In the genomic region with DNA sequence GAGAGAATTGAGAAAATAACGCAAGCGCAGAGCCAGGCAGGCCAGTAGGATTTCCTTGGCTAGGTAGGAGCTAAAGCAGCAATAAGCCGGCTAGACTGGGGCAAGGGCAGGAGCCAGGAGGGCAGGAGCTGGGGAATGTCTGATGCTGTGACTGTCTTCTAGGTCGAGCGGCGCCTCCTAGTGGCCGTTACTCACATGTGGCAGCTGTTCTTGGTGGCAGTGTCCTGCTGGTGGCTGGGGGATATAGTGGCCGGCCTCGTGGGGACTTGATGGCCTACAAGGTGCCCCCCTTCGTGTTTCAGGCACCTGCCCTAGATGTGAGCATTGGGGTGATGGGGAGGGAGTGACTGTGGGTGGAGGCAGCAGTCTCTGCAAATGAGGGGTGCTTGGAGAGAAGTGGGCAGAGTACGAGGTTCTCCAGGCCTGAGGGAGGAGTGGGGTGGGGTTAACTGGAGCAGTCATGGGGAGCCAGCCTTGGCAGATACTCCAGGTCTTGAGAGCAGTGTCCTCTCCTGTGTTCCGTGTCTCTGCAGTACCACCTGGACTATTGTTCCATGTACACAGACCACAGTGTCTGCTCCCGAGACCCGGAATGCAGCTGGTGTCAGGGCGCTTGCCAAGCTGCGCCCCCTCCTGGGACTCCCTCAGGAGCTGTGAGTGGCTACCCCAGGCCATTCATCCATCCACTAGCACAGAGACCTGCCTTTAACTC, we compare ENCODE assay signal across 8 mouse cellular contexts. TPM values are rescaled to one million over a fixed set of nuclear protein-coding genes. Genes with fewer than 3 reads are reported as not detected.
DNase-seq lines count a peak whose midpoint lies in the region; ATAC-seq lines count a peak whose summit lies in the region.

No protein-coding gene starts in this region.

- H3K27me3 ChIP-seq in intestine, embryonic 16.5 days (replicated peaks; ENCODE audit: control insufficient read depth, insufficient read depth, low read length) = no peaks in the 10 kb centered on the region
- H3K27me3 ChIP-seq in midbrain, embryonic 12.5 days = no peaks in the 10 kb centered on the region

- no peaks in the 10 kb centered on the region for H3K4me1 ChIP-seq in intestine, embryonic 16.5 days (ENCODE audit: control insufficient read depth, insufficient read depth, low read length)
- no peaks in the 10 kb centered on the region for H3K4me1 ChIP-seq in midbrain, embryonic 12.5 days

- no peak overlapping the region for H3K4me3 ChIP-seq in intestine, embryonic 16.5 days (ENCODE audit: low read length)
- H3K4me3 ChIP-seq in midbrain, embryonic 12.5 days = no peak overlapping the region

- no peaks in the 10 kb centered on the region for H3K9me3 ChIP-seq in intestine, embryonic 16.5 days (ENCODE audit: control insufficient read depth, low read length)
- no peaks in the 10 kb centered on the region for H3K9me3 ChIP-seq in midbrain, embryonic 12.5 days

- WGBS in intestine, embryonic 16.5 days = 40% methylated on average over 16 of the region's 16 CpGs
- 41% methylated on average over 16 of the region's 16 CpGs for WGBS in midbrain, embryonic 12.5 days

- intact Hi-C loops in gastrocnemius, postnatal 36 days (cut with DNase I) = loop anchor here (5.0 kb wide), 2 partner anchors 91 to 256 kb away; no protein-coding TSS in a partner anchor
- intact Hi-C loops in left cerebral cortex, postnatal 4 days (cut with DNase I) = no loop called here

- no peak overlapping the region for H3K4me2 ChIP-seq in intestine, embryonic 16.5 days (ENCODE audit: low read depth, low read length)
- H3K4me2 ChIP-seq in midbrain, embryonic 12.5 days (replicated peaks) = no peak overlapping the region

- H3K9ac ChIP-seq in intestine, embryonic 16.5 days (ENCODE audit: low read depth, low read length) = no peak overlapping the region
- no peak overlapping the region; the same call in 1 of the 2 replicates for H3K9ac ChIP-seq in midbrain, embryonic 12.5 days (replicated peaks)

- peak; percentile 60; the same call in 1 of the 2 replicates for ATAC-seq in intestine, embryonic 16.5 days
- ATAC-seq in midbrain, embryonic 12.5 days (ENCODE audit: low FRiP score, low read depth) = peak; percentile 68

- peak; percentile 37 for DNase-seq in ovary, adult 18-20 months (ENCODE audit: low spot score)
- no peak for DNase-seq in ovary, postnatal 10 days (ENCODE audit: low spot score)
- peak; percentile 88 for DNase-seq in embryo, embryonic 11 days
- DNase-seq in gastrocnemius, postnatal 36 days = peak; percentile 72 to 75
- peak; percentile 82 for DNase-seq in left cerebral cortex, postnatal 4 days
- peak; percentile 63 to 84 for DNase-seq in spleen, postnatal 10 days (ENCODE audit: low spot score in 2 of 2)

- peaks cover 13% of the 10 kb centered on the region for H3K36me3 ChIP-seq in intestine, embryonic 16.5 days (ENCODE audit: control insufficient read depth, insufficient read depth, low read length)
- peaks cover 71% of the 10 kb centered on the region for H3K36me3 ChIP-seq in midbrain, embryonic 12.5 days

- H3K27ac ChIP-seq in intestine, embryonic 16.5 days (ENCODE audit: low read length) = no peak overlapping the region
- H3K27ac ChIP-seq in midbrain, embryonic 12.5 days (replicated peaks) = no peak overlapping the region

RNA-seq across cellular contexts. Expression of a gene that starts 16.8 kb away (rescaled TPM):
- 10 to 100 TPM; 16.3 to 16.6 TPM for total RNA-seq in gastrocnemius, postnatal 36 days (2021)
- 6.8 and 7.1 TPM in 2 replicates for polyA plus RNA-seq in intestine, embryonic 16.5 days (2015; fragmentation: Nextera tagmentation; extraction: Ambion mirVana)
- 10 to 100 TPM; 81.0 to 89.9 TPM for total RNA-seq in left cerebral cortex, postnatal 4 days (2021)
- 20.8 and 21.3 TPM in 2 replicates for polyA plus RNA-seq in midbrain, embryonic 12.5 days (2016; fragmentation: Nextera tagmentation; extraction: Ambion mirVana)

RNA-seq across cellular contexts. Expression of a gene that starts 27.8 kb away (rescaled TPM):
- not detected for total RNA-seq in gastrocnemius, postnatal 36 days (2021)
- 0.61 and 1.1 TPM in 2 replicates for polyA plus RNA-seq in intestine, embryonic 16.5 days (2015; fragmentation: Nextera tagmentation; extraction: Ambion mirVana)
- total RNA-seq in left cerebral cortex, postnatal 4 days (2021) = 100 to 1,000 TPM in 1 of 2 experiments, 10 to 100 TPM in 1; 99.6 to 104 TPM
- polyA plus RNA-seq in midbrain, embryonic 12.5 days (2016; fragmentation: Nextera tagmentation; extraction: Ambion mirVana) = 20.1 and 21.4 TPM in 2 replicates

RNA-seq across cellular contexts. Expression of a gene that starts 32.5 kb away (rescaled TPM):
- total RNA-seq in gastrocnemius, postnatal 36 days (2021) = not detected
- polyA plus RNA-seq in intestine, embryonic 16.5 days (2015; fragmentation: Nextera tagmentation; extraction: Ambion mirVana) = 0.56 and 0.93 TPM in 2 replicates
- total RNA-seq in left cerebral cortex, postnatal 4 days (2021) = under 1 TPM; 0.52 to 0.87 TPM
- polyA plus RNA-seq in midbrain, embryonic 12.5 days (2016; fragmentation: Nextera tagmentation; extraction: Ambion mirVana) = 1.3 and 1.7 TPM in 2 replicates

RNA-seq across cellular contexts. Expression of a gene that starts 35.8 kb away (rescaled TPM):
- total RNA-seq in gastrocnemius, postnatal 36 days (2021) = not detected
- polyA plus RNA-seq in intestine, embryonic 16.5 days (2015; fragmentation: Nextera tagmentation; extraction: Ambion mirVana) = 0.69 and 1.1 TPM in 2 replicates
- total RNA-seq in left cerebral cortex, postnatal 4 days (2021) = not detected
- polyA plus RNA-seq in midbrain, embryonic 12.5 days (2016; fragmentation: Nextera tagmentation; extraction: Ambion mirVana) = not detected in 2 replicates

RNA-seq across cellular contexts. Expression of a gene that starts 36.0 kb away (rescaled TPM):
- total RNA-seq in gastrocnemius, postnatal 36 days (2021) = 1 to 10 TPM in 1 of 2 experiments, under 1 TPM in 1; 0.86 to 1.3 TPM
- polyA plus RNA-seq in intestine, embryonic 16.5 days (2015; fragmentation: Nextera tagmentation; extraction: Ambion mirVana) = 175 and 180 TPM in 2 replicates
- total RNA-seq in left cerebral cortex, postnatal 4 days (2021) = 100 to 1,000 TPM; 234 to 250 TPM
- polyA plus RNA-seq in midbrain, embryonic 12.5 days (2016; fragmentation: Nextera tagmentation; extraction: Ambion mirVana) = 399 and 410 TPM in 2 replicates

Comparison
In these comparisons a context has a peak if more than half of its experiments do, and no peak if none do; other contexts are left out.
1. RNA of a gene that starts 16.8 kb away (total RNA-seq): 81.0 to 89.9 TPM in left cerebral cortex, postnatal 4 days; 16.3 to 16.6 TPM in gastrocnemius, postnatal 36 days; every median in the first group is over 4 times any median in the second.
2. RNA of a gene that starts 27.8 kb away (total RNA-seq): 99.6 to 104 TPM in left cerebral cortex, postnatal 4 days; not detected in gastrocnemius, postnatal 36 days; every median in the first group is over 10 times any median in the second.